Comparison of ENCODE assay signal across 8 mouse cellular contexts in the genomic region with DNA sequence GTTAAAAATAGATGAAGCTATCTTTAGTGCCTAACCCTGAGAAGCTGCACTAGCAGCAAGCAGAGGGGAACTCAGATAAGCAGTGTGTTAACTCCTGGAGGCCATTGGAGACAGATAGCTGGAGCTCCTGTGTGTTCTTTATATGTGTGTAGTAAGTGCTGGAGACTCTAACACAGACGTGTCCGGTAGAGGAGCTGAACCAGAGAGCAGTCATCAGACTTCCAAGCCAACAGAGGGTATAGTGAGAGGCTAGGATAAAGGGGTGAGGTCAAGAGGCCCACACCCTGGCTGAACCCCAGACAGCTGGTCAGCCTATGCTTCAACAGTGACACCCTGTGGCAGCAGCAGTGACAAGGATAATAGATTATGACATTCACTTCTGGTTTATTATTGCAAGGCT.
DNase-seq lines count a peak whose midpoint lies in the region; ATAC-seq and TF ChIP-seq lines count a peak whose summit lies in the region.

No protein-coding gene starts in this region.

- WGBS in kidney, postnatal 0 days: 18% methylated on average over 2 of the region's 2 CpGs
- WGBS in heart, postnatal 0 days: 6% methylated on average over 2 of the region's 2 CpGs

- peak; percentile 49; the same call in 1 of the 2 replicates for TF ChIP-seq CTCF in kidney, postnatal 0 days (IDR thresholded peaks at IDR 0.05; ENCODE audit: low read depth)
- peak; percentile 77 for TF ChIP-seq CTCF in heart, postnatal 0 days (IDR thresholded peaks at IDR 0.05; ENCODE audit: low read depth)

- H3K4me1 ChIP-seq in kidney, postnatal 0 days (replicated peaks; ENCODE audit: insufficient read depth, low read length): no peaks in the 10 kb centered on the region
- H3K4me1 ChIP-seq in heart, postnatal 0 days (ENCODE audit: control insufficient read depth, insufficient read depth): no peaks in the 10 kb centered on the region

- no peak for TF ChIP-seq EP300 in heart, postnatal 0 days (IDR thresholded peaks at IDR 0.05; ENCODE audit: low read depth)

- ATAC-seq in kidney, postnatal 0 days (replicated peaks; ENCODE audit: low FRiP score, low read depth): no peak
- peak; percentile 87 for ATAC-seq in heart, postnatal 0 days (ENCODE audit: insufficient read depth, low read depth)
- ATAC-seq in monocyte, adult 5-6 weeks (replicated peaks; ENCODE audit: insufficient number of reproducible peaks, low FRiP score, low TSS enrichment, poor library complexity, severe bottlenecking): no peak
- ATAC-seq in megakaryocyte-erythroid progenitor cell, adult 5-6 weeks (replicated peaks; ENCODE audit: low FRiP score, low TSS enrichment, poor library complexity, severe bottlenecking): no peak

- no peaks in the 10 kb centered on the region for H3K36me3 ChIP-seq in kidney, postnatal 0 days (ENCODE audit: insufficient read depth, low read length)
- no peaks in the 10 kb centered on the region for H3K36me3 ChIP-seq in heart, postnatal 0 days (replicated peaks; ENCODE audit: control insufficient read depth, insufficient read depth, low read length)

- H3K9ac ChIP-seq in kidney, postnatal 0 days (ENCODE audit: low read depth, low read length): no peak overlapping the region
- H3K9ac ChIP-seq in heart, postnatal 0 days (replicated peaks; ENCODE audit: low read depth, low read length): no peak overlapping the region

- no peak for DNase-seq in kidney, postnatal 0 days (ENCODE audit: low spot score)
- DNase-seq in kidney, adult 11 months: no peak
- DNase-seq in cerebellum, postnatal 25 days: peak; percentile 79
- peak; percentile 39 for DNase-seq in heart, postnatal 0 days (ENCODE audit: low spot score)
- DNase-seq in left cerebral cortex, postnatal 14 days (ENCODE audit: low spot score in 2 of 2): peak; percentile 2 to 12
- DNase-seq in urinary bladder, adult 2 months (ENCODE audit: low spot score): no peak

- no peaks in the 10 kb centered on the region for H3K9me3 ChIP-seq in kidney, postnatal 0 days (replicated peaks; ENCODE audit: low read length)
- H3K9me3 ChIP-seq in heart, postnatal 0 days (replicated peaks; ENCODE audit: control insufficient read depth, low read length): 0 out of 2 replicates have a peak, but pooled peaks cover 3% of the 10 kb centered on the region

- no peak overlapping the region for H3K4me3 ChIP-seq in kidney, postnatal 0 days (replicated peaks; ENCODE audit: low read depth, low read length)
- no peak overlapping the region for H3K4me3 ChIP-seq in heart, postnatal 0 days (ENCODE audit: low read depth, low read length)

- H3K27ac ChIP-seq in kidney, postnatal 0 days: no peak overlapping the region
- H3K27ac ChIP-seq in heart, postnatal 0 days (ENCODE audit: low read depth): peak overlapping the region; percentile 64

- H3K27me3 ChIP-seq in kidney, postnatal 0 days (ENCODE audit: insufficient read depth, low read length): no peaks in the 10 kb centered on the region
- H3K27me3 ChIP-seq in heart, postnatal 0 days (ENCODE audit: control insufficient read depth, insufficient read depth, low read length): no peaks in the 10 kb centered on the region

- intact Hi-C loops in left cerebral cortex, postnatal 14 days (cut with DNase I): no loop called here

- H3K4me2 ChIP-seq in kidney, postnatal 0 days (ENCODE audit: low read length): no peak overlapping the region
- H3K4me2 ChIP-seq in heart, postnatal 0 days (ENCODE audit: low read depth, low read length): peak overlapping the region; percentile 38; the same call in 1 of the 2 replicates

Comparison
In these comparisons a context has a peak if more than half of its experiments do, and no peak if none do; other contexts are left out.
1. DNase-seq: peak in cerebellum, postnatal 25 days (2 of 2), heart, postnatal 0 days (single experiment) and left cerebral cortex, postnatal 14 days (2 of 2); none in kidney, postnatal 0 days (single experiment), kidney, adult 11 months (single experiment) and urinary bladder, adult 2 months (single experiment).